Mouse (Mus musculus) cerebellum, adult 9-10 months (tissue): ENCODE results near the gene Ddit4l.
"Not testable (repeated sequence)": the region's sequence is repeated elsewhere in the genome, so short reads cannot be mapped to it uniquely, and the experiment has no call there.

ENCODE experiments used
- DNase-seq: peaks from one replicate; pipeline ENCODE4 v3.0.0; 2022

The Ddit4l gene

DNA sequence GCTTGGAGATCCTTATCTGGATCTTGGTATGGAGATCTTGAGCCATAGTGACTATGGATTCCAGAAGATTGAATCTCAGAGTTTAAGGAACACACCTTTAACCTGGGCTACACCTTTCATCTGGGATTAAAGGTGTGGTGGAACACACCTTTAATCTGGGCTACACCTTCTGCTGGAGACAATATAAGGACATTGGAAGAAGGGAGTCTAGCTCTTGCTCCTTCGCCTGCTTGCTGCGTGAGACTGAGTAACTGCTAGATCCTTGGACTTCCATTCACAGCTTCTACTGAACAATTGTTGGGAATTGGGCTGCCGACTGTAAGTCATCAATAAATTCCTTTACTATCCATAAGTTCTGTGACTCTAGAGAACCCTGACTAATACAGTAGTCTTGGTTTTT is at the start of gene Ddit4l:
Gene Ddit4l, plus strand, starts transcription at position 301 of the 400 bp plus-strand sequence.
- DNase-seq, result not testable (repeated sequence)

DNA sequence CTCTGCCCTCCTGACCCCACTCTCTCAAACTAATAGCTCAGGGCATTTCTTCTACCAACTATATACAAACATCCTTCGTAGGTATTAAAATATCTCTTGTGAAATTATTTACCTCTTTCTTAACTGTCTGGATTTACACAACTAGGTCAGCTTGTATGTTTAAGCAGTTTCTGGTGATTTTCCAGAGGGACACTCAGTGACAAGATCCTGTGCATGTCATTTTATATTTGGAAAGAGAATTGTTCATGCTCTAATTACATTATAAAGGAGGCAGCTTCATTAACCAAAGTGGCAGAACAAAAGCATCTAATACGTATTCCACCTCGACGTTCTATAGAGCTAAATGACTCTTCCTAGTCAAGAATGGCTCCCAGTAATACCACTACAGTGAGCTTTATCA is 45.3 kb upstream of the Ddit4l start:
- DNase-seq, result no peak

DNA sequence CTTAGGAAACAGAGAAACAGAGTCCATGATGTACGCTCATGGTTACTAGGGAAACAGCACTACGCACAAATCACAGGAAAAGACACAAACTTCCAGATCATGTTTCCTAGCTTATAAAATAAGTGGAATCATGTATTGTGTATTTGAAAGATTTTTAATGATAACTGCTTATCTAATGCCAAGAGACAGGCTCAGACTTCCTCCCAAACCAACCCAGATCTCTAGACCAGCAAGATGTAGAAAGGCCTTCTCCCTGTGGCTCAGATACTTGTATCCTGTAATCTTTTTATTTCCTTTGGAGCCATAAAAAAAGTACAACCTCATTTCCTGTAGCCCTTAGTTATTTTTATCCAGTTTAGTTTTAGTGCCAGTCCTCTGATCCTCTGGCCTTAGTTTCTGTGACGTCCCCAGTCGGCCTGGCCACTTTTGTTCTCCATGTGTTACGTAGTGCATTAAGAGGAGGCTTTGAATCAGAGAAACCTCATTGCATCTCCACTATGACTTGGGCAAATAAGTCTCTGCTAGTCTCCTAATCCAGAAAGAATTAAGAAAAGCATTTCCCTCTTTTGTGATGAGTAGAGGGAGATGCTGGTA is 34.9 kb upstream of the Ddit4l start:
- DNase-seq, result no peak

DNA sequence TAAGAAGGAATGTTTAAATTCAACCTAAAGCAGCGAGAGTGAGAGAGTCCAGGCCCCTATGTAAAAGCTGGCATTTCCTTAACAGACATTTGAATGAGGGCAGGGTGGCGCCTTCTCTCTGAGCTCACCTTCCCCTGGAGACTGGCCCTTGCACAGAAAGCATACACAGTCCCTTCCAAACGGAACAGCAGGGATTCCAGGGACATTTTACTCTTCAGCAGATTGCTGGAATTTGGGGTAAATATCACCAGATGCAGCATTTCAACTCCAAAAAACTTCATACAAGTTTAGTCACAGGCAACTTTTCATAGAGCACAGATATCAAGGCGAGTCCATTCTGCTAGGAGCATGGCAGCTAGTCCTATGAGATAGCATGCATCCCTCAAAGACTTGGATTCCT is 31.6 kb upstream of the Ddit4l start:
- no peak for DNase-seq

DNA sequence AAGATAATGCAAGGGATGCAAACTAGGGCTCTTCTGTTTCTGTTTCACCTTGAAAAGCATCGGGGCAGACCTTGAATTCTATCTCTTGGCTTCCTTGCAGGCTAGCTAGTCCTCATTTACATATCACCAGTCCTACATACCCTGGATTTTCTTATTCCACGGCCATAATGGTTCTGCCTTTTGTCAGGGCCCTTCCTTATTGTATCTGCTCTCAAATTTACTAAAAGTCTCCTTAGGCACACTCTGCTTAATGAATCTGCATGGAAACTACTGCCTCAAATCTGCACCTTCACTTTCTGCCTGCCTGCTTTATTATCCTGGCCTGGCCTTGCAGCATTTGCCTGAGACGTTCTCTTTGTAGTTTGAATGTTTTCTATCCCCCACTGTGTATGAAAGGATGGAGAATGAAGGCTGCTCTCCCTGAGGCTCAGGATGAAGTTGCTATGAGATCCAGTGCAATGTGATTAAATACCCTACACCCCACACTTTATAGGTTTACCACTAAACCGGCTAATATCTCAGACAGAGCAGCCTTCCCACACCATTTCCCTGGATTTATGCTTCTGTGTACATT is 27.0 kb upstream of the Ddit4l start:
- no peak for DNase-seq

DNA sequence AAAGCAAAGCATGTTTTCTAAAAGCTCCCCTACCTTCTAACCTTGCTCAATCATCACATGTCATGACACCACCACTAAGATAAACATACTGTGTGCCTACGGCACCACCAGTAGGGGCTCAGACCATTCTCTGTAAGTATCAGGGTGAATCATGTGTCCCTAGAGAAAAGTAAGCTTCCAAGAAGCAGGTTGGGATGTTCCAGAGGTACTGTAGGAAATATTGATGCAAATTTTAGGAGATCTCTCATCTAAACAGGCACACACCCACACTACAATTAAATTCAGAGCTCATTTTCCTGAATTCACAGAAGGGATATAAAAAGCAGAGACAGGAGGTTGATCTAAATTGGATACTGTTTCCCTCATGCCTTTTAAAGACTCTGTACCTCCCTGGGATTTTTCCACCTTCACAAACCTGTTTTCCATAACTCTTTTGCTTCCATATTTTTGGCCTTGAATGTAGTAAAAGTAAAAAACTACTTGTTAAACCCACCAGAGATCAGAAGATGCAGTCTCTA is 12.4 kb upstream of the Ddit4l start:
- no peak for DNase-seq

DNA sequence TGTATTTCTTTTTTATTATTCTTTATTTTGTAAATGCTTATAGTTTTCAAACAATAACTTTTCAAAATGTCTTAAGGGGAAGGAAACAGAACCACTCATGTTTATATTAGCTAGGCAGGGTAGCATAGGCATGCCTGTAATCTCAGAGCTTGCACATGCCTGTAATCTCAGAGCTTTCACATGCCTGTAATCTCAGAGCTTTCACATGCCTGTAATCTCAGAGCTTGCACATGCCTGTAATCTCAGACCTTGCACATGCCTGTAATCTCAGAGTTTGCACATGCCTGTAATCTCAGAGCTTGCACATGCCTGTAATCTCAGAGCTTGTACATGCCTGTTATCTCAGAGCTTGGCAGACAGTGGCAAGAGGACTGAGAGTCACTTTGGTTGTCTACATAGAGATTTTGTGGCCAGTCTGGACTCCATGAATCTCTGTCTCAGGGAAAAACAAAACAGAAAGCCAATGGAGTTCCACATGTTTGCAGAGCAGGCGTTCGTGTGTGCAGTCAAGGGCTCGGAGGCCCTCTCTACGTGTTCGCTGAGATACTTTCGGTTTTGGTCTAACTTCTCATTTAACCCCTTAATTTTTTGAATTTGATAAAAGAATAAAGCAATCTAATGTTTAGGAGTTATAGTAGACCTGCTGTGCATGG is 10.8 kb upstream of the Ddit4l start:
- no peak for DNase-seq

DNA sequence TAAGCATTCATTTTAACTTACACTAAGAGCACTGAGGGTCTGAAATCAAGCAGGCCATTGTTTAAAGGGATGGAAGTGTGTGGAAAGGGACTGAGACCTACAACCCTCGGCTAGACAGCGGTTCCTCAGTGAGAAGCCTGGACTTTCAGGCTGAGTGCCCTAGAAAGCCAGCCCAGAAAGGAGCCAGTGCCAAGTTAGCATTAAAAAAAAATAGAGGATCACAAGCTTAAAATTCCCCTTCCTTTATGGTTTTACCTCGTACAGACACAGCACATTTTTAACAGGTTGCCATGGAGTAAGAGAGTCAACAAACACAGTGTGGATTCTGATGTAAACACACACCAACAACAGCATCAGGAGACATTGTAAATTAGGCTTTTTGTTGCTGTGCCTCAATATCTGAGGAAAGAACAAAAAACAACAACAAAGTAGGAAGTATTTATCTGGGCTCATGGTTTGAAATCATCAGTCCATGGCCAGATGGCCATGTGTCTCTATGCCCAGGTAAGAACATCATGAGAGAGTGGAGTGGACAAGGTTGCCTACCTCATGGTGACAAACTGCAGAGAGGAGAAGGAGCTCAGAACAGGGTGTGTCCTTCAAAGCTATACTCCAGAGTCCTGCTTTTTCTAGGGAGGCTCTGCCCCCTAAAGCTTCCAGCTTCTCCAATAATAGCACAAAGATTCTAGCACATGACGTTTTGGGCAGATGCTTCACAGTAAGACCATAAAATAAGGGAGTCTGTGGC is 10.1 kb upstream of the Ddit4l start:
- no peak for DNase-seq

DNA sequence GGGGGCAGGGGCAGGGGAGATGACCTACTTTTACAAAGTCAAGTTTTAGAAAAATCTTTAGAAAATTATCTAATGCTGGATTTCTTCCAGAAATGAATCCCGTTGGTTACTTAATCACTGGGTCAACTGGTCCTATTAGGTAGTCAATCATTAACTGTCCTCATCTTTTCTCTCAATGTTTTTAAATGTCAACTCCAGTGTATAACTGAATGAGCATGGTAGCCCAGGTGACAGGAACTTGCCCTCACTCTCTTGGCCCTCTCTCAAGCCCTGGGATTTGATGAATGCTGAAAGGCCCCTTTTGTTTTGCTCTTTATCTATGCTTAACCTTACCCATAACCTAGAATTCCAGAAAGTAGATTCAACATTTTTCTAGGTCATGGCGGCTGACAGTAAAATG is 9.4 kb upstream of the Ddit4l start:
- DNase-seq, result no peak

DNA sequence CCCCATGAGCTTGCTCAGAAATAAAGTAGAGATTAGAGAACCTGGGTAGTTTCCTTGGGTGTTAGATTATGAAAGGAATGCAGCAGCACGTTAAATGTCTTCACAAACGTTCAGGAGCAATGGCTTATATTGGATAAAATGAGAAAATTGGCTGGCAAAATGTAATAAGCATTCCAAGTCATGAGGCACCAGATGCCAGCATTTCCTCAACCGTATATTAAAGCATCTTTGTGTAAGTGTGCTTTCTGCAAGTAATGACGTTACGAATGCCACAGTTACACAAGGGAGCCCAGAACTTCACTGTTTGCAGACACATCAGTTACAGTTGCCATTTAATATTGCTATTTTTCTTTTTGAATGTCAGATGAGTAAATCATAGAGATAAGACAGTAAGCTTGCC is 872 bp upstream of the Ddit4l start:
- no peak for DNase-seq

DNA sequence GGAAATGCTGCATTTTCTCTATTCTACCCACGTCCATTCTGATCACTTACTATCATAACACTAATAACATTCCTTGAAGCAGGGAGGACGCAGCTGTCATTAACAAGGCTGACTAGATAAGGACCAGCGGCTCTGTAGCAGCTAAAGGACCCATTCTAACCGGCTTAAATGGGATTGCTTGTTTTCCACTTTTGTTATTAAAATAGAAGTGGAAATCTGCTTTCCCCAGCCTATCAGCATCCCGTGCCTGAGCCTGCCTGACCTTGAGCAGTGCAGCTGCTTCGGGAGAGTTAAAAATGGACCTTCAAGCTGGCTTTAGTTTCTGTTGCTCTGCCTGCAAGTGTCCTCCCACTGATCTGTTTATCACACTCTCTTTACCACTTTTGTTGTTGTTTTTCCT is 679 bp downstream of the Ddit4l start:
- no peak for DNase-seq

DNA sequence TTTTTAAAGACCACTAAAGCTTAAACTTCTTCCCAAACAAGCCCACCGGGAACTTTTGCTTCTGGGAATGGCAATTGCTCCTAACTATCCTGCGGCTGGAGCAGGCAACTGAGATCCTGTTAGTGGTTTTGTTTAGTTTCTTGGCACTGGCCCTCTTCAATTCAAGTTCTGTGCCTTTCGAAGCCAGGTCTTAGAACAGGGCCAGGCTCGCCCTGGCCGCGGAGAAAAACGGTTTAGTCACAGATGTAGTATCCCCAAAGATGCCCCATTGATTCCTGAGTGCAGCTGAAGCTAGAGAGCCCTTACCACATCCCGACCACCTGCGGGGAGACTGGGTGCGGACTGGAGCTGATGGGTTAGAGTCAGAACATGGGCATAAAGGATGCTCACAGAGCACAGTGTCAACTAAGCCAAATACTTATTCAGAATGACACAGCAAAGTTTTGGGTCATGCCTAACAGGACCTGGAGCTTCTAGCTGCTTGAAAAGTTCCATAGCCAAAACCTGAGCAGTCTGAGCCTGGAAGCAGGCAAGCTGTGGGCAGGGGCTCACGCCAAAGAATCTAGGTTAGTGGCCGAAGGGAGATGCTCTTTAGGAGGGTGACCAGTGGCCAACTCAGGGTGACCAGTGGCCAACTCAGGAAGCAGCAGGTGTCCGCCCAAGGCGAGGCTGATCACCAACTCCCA is 1.6 kb downstream of the Ddit4l start:
- DNase-seq, result no peak

DNA sequence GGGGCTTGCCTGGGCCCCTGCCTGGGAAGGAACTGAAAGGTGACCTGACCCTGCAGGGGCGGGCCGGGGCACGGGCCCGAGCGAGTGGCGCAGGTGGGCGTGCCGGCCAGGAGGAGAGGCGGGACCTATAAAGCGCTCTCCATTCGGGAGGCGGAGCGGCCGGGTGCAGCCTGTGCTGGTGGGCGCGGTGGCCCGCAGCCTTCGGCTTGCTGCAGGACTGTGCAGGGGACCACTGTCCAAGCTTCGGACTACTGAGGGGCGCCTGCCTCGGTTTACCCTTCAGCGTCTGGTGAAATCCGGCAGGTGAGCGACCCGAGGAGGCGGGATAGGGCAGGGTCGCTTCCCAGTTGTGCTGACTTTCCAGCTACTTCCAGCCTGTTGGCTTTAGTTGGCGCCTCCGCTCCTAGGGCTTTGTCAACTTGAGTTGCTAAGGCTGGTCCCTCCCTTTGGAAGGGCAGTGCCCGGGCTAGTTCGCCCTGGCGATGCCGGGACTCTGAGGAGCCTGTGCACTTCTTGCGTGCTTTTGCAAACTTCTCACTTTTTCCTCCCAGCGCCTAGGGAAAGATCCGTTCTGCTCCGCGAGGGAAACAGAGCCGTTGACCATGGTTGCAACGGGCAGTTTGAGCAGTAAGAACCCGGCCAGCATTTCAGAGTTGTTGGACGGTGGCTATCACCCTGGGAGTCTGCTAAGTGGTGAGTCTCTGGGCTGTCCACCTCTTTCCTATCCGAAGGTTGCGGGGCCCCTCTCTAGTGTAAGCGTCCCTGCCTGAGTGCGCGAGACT is 2.4 kb downstream of the Ddit4l start:
- no peak for DNase-seq

DNA sequence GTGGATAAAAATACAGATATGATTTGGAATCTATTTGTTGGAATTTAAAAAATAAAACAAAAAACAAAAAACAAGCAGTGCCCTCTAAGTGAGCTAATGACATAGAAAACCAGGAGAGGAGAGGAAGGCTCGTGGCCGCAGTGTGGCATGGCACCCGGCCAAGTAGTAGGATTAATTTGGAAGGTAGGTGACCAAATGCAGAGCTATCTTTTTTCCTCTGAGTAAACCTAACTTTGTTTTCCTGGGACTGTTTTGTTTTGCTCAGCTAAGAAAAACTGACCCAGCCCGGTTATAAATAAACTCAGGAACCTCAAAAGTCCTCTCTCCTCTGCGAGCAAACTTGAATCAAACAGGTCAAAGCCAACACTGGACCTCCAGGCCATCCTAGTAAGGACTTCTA is 3.6 kb downstream of the Ddit4l start:
- DNase-seq, result no peak

DNA sequence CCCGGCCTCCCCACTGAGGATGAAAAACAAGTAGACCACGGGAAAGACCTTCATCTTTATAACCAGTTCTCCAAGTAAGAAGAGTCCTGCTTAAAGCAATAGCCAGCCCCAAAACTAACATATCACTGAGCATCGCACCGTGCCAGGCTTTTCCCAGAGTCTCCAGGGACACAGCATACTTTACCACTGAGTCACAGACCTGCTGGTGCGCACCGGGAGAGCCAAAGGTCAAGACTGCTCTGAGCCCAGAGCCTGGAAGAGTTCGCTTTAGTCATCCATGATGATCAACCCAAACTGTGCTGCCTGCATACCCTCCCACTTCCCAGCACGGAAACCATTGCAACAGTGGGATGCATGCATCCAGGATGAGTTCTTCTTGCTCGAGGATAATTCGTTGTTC is 12.3 kb downstream of the Ddit4l start:
- no peak for DNase-seq

DNA sequence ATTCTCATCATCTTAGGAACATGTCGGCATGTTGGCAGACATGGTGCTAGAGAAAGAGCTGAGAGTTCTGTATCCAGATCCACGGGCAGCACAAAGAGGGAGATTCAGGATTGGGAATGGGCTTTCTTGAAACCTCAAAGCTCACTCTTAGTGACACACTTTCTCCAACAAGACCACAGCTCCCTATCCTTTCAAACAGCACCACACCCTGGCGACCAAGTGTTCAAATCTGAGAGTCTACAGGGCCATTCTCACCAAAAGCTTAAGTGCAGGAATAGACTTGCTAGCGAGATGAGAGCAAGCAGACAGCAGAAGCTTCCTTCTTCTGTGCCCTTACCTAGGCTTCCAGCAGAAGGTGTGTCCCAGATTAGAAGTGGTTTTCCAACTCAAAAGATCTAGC is 15.2 kb downstream of the Ddit4l start:
- DNase-seq, result no peak

DNA sequence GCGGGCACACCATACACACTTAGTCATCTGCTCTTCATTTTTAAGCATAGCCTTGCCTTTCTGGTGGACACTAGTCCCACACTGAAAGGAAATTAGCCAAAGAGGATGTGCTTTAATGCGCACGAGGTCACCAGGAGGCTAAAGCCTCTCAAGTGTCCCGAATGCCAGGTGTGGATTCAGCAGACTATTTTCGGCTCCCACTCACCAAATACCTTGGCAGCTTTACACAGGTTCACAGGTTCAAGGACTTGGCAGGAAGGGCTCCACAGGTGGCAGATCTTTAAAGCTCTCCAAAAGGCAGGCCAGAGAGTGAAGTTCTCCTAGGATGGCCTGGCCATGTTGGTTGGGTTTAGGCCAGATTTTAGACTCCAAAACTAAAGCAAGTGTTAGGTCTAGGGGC is 19.8 kb downstream of the Ddit4l start:
- DNase-seq, result no peak

DNA sequence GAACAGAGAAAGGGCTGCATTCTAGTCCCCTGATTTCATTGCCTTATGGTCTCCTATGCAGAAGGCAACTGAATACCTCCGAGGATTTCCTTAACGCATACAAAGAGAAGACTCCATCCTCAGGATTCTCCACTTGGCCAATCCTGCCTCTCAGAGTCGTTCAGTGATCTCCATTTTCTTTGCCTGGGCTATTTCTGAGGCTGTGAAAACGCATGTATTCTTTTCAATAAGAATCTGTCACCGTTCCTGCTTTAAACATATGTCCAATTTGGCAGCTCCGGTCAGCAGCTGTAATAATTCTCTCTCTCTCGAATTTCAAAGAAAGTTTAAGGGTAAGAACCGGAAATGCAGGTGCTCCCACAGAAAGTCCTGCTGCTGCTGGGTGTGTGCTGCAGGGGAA is 20.7 kb downstream of the Ddit4l start:
- DNase-seq, result no peak

DNA sequence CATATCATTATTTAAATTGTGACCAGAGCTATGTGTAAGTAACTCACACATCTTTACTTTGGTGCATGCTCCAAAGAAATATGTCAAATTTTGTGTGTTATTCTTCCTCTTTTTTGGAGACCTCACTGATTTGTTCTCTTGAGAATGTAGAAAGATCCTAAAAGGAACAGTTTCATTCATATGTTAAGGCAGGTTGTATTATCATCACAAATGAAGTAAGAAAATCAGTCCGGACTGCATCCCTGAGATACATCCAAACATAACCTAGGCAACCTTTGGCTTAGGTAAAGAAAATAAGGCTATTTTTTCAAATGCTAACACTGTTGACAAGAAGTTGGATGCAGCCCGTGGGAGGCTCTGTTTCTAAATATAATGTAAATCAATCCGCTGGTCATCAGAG is 21.2 kb downstream of the Ddit4l start:
- no peak for DNase-seq

DNA sequence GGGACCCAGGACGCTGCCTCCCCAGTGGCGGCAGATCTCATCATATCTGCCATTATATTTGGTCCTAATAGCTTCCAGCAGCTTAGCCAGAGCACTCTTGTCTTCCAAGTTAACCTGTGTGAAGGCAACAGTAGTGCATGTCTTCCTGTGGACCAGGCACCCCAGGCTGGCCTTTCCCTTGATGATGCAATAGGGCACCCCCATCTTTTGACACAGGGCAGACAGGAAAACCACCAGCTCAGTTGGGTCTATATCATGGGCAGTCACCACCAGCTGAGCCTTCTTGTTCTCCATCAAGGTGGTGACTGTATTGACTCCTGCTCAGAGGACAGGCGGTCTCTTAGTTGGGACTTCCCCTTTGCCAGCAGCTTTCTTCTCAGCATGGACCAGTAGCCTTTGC is 22.7 kb downstream of the Ddit4l start:
- DNase-seq, result no peak

DNA sequence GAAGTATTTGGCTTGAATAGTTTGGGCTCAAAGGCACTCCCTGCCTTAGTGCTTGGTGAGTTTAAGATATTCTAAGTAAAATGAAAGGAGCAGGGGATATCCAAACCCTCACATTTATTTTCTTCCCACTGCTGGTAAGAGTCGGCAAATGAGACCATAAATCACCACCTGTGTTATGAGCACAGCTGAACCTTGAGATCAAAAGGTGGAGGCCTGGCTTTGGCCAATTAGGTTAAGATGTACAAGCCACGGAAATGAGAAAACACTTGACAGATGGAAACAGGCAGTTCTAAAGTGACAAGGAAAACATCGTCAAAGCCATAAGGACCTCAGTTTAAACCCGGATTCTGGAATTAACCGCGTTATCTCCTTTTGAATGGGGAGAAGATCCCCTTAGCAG is 23.5 kb downstream of the Ddit4l start:
- DNase-seq, result no peak

DNA sequence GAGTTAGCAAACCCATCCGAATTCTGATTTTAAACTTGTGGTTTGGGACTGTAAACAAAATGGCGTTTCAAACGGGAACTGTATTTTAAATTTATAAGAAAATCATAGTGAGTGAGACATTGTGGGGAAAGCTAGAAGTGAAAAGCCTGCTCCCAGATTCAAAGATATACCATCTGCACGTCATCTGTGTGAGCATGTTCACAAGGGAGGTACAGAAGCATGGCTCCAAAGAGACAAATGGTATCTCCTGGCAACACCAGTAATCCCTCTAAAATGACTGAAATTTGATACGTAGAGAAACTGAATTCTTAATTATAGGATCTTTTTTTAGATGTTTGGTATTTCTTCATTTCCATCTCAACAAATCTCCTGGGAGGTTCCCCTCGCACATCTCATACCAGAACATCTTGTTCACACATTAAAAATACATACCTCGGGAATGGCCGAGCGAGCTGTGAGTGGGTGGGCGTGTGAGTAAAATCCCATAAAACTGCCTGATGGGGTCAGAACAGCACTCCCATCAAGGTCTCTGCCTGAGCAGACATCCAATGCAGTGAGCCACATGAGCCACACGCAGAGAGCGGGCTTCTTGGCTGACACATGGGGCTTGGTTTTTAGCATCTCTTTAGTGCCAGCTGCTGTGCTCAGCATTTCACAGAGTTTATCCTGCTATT is 26.2 kb downstream of the Ddit4l start:
- no peak for DNase-seq
